Mouse (Mus musculus) lung, postnatal 36 days (tissue): ENCODE measurements around the gene Lcn2.

Experiments used
- DNase-seq: peaks from one replicate; pipeline ENCODE4 v3.0.0; 2022; ENCODE audit warnings: mixed read lengths

Gene Lcn2

DNA sequence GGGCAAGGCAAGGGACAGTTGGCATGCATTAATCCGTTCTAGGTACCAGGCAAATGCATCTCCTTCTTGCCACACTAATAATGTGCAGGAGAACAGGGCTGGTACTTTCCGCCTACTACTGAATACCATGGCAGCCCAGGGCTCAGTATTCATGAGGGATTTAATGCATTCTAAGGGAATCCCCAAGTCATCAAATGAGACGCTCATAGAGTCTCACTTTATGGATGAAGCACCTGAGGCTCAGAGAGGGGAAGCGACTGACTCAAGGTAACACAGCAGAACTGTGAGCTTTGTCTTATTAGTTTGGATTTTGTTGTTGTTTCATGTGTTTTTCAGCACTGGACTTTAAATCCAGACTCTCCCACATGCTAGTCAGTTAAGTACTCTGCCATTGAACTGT, 46.0 kb downstream of the Lcn2 start:
- DNase-seq, result no peak

DNA sequence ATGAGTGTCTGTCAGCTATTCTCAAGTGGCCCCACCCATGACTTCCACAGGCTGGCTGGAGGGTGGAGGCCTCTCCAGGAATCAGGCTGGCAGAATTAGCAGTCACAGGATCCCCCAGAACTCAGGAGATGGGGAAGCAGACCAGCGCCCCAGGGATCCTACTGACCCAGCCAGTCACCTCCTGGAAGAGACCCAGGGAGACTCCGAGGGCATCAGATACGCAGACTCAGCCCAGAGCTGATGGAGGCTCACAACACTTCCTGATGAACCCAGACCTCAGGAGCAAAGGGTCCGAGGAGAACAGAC, 46.5 kb downstream of the Lcn2 start:
- DNase-seq, result no peak

DNA sequence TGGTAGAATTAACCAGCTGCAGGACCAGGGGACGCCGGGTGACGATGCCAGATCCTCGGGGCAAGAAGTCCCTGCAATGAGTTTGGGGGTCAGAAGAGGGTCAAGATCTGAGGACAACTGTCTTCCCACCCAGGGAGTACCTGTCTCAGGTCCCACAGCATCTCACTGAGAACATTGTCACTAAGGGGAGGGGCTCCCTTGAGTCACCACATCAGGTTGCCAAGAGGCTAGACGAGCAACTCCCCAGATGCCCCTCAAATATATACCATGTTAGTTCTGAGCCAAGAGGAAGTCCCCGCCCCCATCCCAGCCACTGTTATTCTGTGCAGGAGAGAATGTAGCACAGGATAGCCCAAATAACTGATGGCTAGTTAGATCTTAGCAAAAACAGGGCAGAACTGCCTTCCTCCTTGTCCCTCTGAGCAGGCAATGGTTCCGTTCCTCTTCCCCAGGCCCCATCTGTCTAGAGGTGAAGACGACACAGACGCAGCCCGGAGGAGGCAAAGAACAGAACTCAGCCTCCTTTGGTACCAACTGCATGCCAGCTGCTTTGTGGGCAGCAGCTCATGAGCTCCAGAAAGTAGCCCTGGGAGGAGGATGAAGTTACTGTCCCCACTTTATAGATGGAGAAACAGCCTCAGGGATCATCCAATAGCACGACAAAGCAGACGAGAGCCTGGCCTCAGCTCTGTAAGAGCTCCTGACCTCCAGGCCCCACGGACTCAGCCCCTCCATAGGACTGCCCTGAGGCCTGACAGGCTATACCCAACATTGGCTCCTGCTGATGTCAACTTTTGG, 47.0 kb downstream of the Lcn2 start:
- no peak for DNase-seq

DNA sequence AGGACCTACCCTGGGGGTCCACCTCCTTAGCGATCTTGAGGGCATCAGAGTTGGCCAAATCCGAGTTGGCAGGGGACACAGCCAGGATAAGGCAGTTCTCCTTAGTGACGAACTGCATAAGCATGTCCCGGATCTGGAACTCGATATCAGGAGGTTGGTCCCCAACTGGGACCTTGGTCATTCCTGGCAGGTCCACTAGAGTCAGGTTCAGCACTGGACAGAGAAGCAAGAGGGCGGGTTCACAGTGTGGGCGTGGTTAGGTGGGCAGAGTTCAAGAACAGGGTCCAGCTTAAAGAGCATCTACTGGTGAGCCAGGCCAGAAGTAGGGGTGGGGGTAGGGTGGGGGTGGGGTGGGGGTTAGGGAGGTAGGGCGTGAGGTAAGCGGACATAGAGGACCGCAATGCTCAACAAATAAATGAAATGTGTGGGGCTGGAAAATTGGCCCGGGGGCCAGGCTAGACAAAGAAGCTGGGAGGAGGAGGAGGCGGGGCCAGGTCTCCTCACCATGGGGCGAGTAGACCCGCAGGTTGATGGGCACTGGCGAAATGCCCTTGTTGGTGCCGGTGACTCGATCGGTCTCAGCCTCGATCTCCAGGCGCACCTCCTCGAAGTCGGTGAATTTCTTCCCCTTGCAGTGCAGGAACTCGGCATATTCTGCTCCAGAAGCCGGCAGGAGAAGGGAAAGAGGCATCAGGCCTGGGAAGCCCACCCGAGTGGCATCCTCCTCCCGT, 48.0 kb downstream of the Lcn2 start:
- no peak for DNase-seq

DNA sequence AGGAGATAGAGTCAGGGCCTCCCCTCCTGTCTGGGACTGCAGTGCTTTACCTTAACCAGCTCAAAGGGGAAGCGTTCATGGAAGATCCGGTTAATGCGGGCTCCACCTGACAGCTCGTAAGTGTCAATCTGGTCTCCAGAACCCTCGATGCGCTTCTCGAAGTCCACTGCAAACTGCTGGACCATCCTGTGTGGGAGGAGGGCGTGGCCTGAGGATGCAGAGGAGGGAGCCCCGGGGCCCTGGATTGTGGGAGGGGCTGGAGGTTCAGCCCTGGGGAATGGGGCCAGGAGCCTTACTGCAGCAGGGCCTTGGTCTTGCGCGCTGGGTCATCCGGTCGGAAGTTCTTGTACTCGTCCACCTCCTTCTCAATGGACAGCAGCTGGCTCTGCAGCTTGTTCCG, 52.2 kb downstream of the Lcn2 start:
- DNase-seq, result no peak
